Mouse (Mus musculus) liver, embryonic 16.5 days (tissue): Measurements from ENCODE around the gene Hspbap1. TPM values are rescaled to one million over a fixed set of nuclear protein-coding genes. Genes with fewer than 3 reads are reported as not detected.

Experiments
- ATAC-seq: fragments of 200-750 bp; cut with Nextera tagmentation; 2 replicates; pipeline ENCODE4 v1.8.0; 2017; ENCODE audit warnings: low read depth, mild to moderate bottlenecking, moderate number of reproducible peaks, moderate library complexity
- H3K27ac ChIP-seq: fragments of 300-500 bp; sonication (generic); 2 replicates; pipeline ENCODE4 v1.5.1; 2014; ENCODE audit warnings: mild to moderate bottlenecking, low read length
- H3K27me3 ChIP-seq: fragments of 300-500 bp; sonication (generic); 2 replicates; pipeline ENCODE4 v1.6.1; 2014; ENCODE audit warnings: low read depth, low read length, mixed read lengths; ENCODE audit not compliant: control insufficient read depth, insufficient read depth
- H3K36me3 ChIP-seq: fragments of 300-500 bp; sonication (generic); 2 replicates; pipeline ENCODE4 v1.6.1; 2014; ENCODE audit warnings: mild to moderate bottlenecking; ENCODE audit not compliant: control insufficient read depth, insufficient read depth
- H3K4me1 ChIP-seq: fragments of 300-500 bp; sonication (generic); 2 replicates; pipeline ENCODE4 v1.6.1; 2014; ENCODE audit warnings: low read depth, low read length, mixed read lengths; ENCODE audit not compliant: control insufficient read depth
- H3K4me2 ChIP-seq: fragments of 300-500 bp; sonication (generic); 2 replicates; pipeline ENCODE4 v1.6.1; 2014; ENCODE audit warnings: low read depth, low read length, mixed read lengths
- H3K4me3 ChIP-seq: fragments of 300-500 bp; sonication (generic); 2 replicates; pipeline ENCODE4 v1.5.1; 2014; ENCODE audit warnings: low read depth, mild to moderate bottlenecking, low read length
- H3K9ac ChIP-seq: fragments of 300-500 bp; sonication (generic); 2 replicates; pipeline ENCODE4 v1.6.1; 2014; ENCODE audit warnings: low read depth, low read length
- H3K9me3 ChIP-seq: fragments of 300-500 bp; sonication (generic); replicated peaks from 2 replicates; pipeline ENCODE4 v1.6.1; 2016; ENCODE audit warnings: low read length; ENCODE audit not compliant: control insufficient read depth
- WGBS: fragments of 180-500 bp; shearing (Covaris S2); extraction: QIAGEN DNeasy Blood & Tissue Kit; methylation state at CpG from one replicate; pipeline ENCODE4 v1.1.7; 2014; ENCODE audit not compliant: insufficient replicate concordance; 5-methylcytosine and 5-hydroxymethylcytosine counted together
- polyA plus RNA-seq: library from polyadenylated mRNA; unstranded; fragments of >200 nt; fragmentation: Nextera tagmentation; extraction: Ambion mirVana; gene quantifications from 2 replicates; pipeline ENCODE4 v1.2.1, GENCODE M21; 2015

The Hspbap1 gene
- polyA plus RNA-seq, 1 experiment from 2014 or later: 17.2 TPM

DNA sequence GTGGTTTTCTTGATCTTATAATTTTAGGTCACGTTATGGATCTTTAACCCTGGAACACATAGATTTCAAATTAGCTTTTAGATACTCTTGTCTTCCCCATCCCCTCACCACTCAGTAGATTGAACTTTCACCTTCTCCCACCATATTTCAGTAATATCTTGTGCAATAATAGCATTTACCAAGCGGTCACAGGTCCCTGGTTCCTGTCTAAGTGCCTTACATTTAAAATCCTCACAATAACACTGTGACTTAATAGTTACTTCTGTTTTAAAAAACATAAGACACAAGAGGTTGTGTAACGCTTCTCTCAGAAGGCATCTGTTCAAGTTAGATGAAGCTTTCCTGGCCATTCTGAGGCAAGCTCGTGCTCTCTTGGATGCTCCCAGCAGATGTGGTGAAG, 33.5 kb downstream of the Hspbap1 start:
- Histone ChIP-seq H3K4me3 (no peak overlapping the region), H3K4me1 (peaks cover 17% of the 10 kb centered on the region), H3K9ac (no peak overlapping the region), H3K4me2 (no peak overlapping the region), H3K27me3 (no peaks in the 10 kb centered on the region), H3K9me3 (no peaks in the 10 kb centered on the region), H3K36me3 (peaks cover 3% of the 10 kb centered on the region; the same call in 1 of the 2 replicates), H3K27ac (peak overlapping the region; percentile 9; the same call in 1 of the 2 replicates)
- no peak for ATAC-seq
- WGBS: 82% methylated on average over 4 of the region's 4 CpGs

GRCm38 (mm10) chr16:35806973-35807662, 36.9 kb downstream of the Hspbap1 start:
- Histone ChIP-seq H3K27me3 (no peaks in the 10 kb centered on the region), H3K4me1 (peaks cover 18% of the 10 kb centered on the region), H3K9me3 (no peaks in the 10 kb centered on the region), H3K4me3 (peak overlapping the region; percentile 46), H3K9ac (peak overlapping the region; percentile 45), H3K36me3 (peaks cover 9% of the 10 kb centered on the region), H3K4me2 (peak overlapping the region; percentile 59), H3K27ac (peak overlapping the region; percentile 96)
- WGBS: 28% methylated on average over 6 of the region's 6 CpGs
- peak; percentile 83 for ATAC-seq

DNA sequence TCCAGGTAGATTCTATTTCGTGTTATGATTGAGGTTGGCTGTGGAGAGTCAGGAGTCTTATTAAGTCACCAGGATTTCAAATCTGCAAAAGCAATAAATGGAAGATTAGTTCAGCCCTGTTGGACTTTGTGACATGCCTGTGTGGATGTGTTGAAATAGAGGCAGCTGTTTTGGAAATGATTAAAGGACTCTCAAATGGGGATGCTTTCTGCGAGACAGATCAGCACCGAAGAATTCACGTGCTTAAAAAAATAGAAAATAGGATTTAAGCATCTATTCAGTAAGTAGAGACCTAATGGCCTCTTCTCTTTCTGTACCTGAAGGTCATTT, 37.5 kb downstream of the Hspbap1 start:
- 24% methylated on average over 4 of the region's 4 CpGs for WGBS
- Histone ChIP-seq H3K27me3 (no peaks in the 10 kb centered on the region), H3K9ac (peak overlapping the region; percentile 29; the same call in 1 of the 2 replicates), H3K4me1 (peaks cover 18% of the 10 kb centered on the region), H3K36me3 (peaks cover 9% of the 10 kb centered on the region; the same call in 1 of the 2 replicates), H3K9me3 (no peaks in the 10 kb centered on the region), H3K4me2 (peak overlapping the region; percentile 59), H3K4me3 (peak overlapping the region; percentile 46), H3K27ac (peak overlapping the region; percentile 96)
- peak; percentile 28; the same call in 1 of the 2 replicates for ATAC-seq

DNA sequence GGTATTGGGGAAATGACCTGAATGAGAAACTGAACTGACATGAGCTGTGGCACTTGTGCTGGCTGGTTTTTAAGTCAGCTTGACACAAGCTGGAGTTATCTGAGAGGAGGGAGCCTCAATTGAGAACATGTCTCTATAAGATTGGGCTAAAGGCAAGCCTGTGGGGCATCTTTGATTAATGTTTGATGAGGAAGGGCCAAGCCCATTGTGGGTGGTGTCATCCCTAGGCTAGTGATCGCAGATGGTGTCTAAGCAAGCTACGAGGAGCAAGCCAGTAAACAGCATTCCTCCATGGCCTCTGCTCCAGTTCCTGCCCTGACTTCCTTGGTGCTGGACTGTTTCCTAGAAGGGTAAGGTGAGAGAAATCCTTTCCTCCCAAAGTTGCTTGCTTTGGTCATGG, 38.7 kb downstream of the Hspbap1 start:
- 59% methylated on average over 2 of the region's 2 CpGs for WGBS
- Histone ChIP-seq H3K27me3 (no peaks in the 10 kb centered on the region), H3K9me3 (no peaks in the 10 kb centered on the region), H3K4me2 (peak overlapping the region; percentile 61), H3K4me3 (peak overlapping the region; percentile 54), H3K27ac (peak overlapping the region; percentile 96), H3K4me1 (peaks cover 15% of the 10 kb centered on the region), H3K9ac (peak overlapping the region; percentile 54), H3K36me3 (peaks cover 11% of the 10 kb centered on the region; the same call in 1 of the 2 replicates)
- peak; percentile 85 for ATAC-seq

GRCm38 (mm10) chr16:35813119-35813518, 42.9 kb downstream of the Hspbap1 start:
- Histone ChIP-seq H3K36me3 (peaks cover 40% of the 10 kb centered on the region), H3K27me3 (no peaks in the 10 kb centered on the region), H3K27ac (no peak overlapping the region), H3K4me3 (no peak overlapping the region), H3K4me1 (peaks cover 2% of the 10 kb centered on the region), H3K4me2 (no peak overlapping the region), H3K9ac (no peak overlapping the region), H3K9me3 (no peaks in the 10 kb centered on the region)
- ATAC-seq: no peak
- 75% methylated on average over 3 of the region's 3 CpGs for WGBS

DNA sequence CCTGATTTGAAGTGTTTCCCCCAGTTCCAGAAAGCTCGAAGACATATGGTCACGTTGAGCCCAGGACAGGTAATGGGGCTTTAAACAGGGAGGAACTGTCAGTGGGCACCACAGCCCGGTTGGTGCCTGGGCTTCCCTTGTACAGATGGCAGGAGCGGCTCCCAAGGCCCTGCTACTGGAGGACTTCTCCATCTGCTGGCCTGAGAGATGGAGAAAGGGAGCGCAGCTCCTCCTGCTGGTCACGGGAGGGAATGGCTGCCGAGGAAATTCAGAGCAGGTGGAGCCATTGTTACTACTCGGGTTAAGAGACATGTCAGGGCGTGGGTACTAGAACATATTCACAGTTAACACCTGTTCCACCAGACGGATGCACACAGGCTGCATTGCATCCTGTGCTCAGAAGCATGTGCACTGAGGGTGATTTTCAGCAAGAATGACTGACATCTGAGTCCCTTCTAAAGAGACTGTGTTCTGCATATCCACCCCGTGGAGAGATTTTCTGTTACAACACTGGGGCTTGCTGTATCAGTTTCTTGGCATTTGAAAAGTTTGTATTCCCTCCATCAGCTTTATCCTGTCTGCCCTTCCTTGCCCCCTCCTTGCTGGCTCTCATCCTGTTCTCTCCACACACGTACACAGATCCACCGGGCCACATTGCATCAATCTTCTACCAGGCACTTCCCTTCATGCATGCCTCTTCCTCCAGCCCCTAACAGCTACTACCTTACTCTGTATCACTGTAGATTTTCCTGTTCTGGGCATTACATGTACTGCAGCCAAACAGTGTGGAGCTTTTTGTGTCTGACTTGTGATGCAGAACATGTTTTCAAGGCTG, 47.3 kb downstream of the Hspbap1 start:
- H3K27ac ChIP-seq: no peak overlapping the region
- H3K4me2 ChIP-seq: no peak overlapping the region
- peaks cover 57% of the 10 kb centered on the region for H3K36me3 ChIP-seq
- peak; percentile 81 for ATAC-seq
- no peak overlapping the region for H3K4me3 ChIP-seq
- H3K9ac ChIP-seq: no peak overlapping the region
- no peaks in the 10 kb centered on the region for H3K4me1 ChIP-seq
- H3K9me3 ChIP-seq: no peaks in the 10 kb centered on the region
- no peaks in the 10 kb centered on the region for H3K27me3 ChIP-seq
- WGBS: 31% methylated on average over 13 of the region's 13 CpGs

- no peaks in the 10 kb centered on the region for H3K4me1 ChIP-seq
- H3K27ac ChIP-seq: no peak overlapping the region
- 44% methylated on average over 7 of the region's 7 CpGs for WGBS
- H3K27me3 ChIP-seq: no peaks in the 10 kb centered on the region
- no peak overlapping the region for H3K9ac ChIP-seq
- no peak for ATAC-seq
- peaks cover 21% of the 10 kb centered on the region for H3K36me3 ChIP-seq
- H3K4me3 ChIP-seq: no peak overlapping the region
- H3K9me3 ChIP-seq: no peaks in the 10 kb centered on the region
- no peak overlapping the region for H3K4me2 ChIP-seq
Observed at GRCm38 (mm10) chr16:35829999-35830398, 59.8 kb downstream of the Hspbap1 start.

GRCm38 (mm10) chr16:35832926-35833325, 62.8 kb downstream of the Hspbap1 start:
- Histone ChIP-seq H3K36me3 (no peaks in the 10 kb centered on the region; the same call in 1 of the 2 replicates), H3K9ac (no peak overlapping the region), H3K4me3 (no peak overlapping the region), H3K27me3 (no peaks in the 10 kb centered on the region), H3K27ac (no peak overlapping the region), H3K9me3 (no peaks in the 10 kb centered on the region), H3K4me1 (no peaks in the 10 kb centered on the region), H3K4me2 (no peak overlapping the region)
- ATAC-seq: no peak
- WGBS: 59% methylated on average over 3 of the region's 3 CpGs

DNA sequence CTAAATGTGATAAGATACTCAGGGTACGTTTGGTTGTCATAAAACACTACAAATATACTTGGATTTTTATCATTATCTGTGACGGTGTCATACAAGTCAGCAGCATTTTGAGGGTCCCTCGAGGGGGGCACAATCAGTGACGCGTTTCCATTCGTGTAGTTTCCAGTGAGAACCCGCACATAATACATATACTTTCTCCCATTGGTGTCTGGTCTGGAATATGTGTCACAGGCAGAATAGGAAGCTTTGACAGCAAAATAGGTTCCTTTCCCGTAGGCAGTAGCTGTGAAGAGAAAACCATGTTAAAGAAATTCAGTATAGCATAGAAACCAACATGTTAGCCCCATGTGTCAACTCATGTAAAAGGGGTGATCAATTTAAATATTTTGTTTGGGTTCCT, 64.5 kb downstream of the Hspbap1 start:
- no peak for ATAC-seq
- Histone ChIP-seq H3K4me1 (no peaks in the 10 kb centered on the region), H3K36me3 (no peaks in the 10 kb centered on the region), H3K4me3 (no peak overlapping the region), H3K27me3 (no peaks in the 10 kb centered on the region), H3K27ac (no peak overlapping the region), H3K4me2 (no peak overlapping the region), H3K9me3 (no peaks in the 10 kb centered on the region), H3K9ac (no peak overlapping the region)
- WGBS: 75% methylated on average over 8 of the region's 8 CpGs
